Mouse (Mus musculus) brain, adult 2 months (tissue): ENCODE measurements around the gene Tgfb3.
A peak's percentile ranks its signal among the peaks of the same experiment; 100 is the strongest.

ENCODE experiments used
- DNase-seq: peaks from one replicate; pipeline ENCODE4 v3.0.0; 2011; ENCODE audit warnings: low read depth, low spot score

Gene Tgfb3

GRCm38 (mm10) chr12:86035586-86035985 lies 43.3 kb downstream of the Tgfb3 start:
- no peak for DNase-seq

GRCm38 (mm10) chr12:86030932-86031331 lies 47.9 kb downstream of the Tgfb3 start:
- DNase-seq, result no peak

GRCm38 (mm10) chr12:86027747-86028146 lies 51.1 kb downstream of the Tgfb3 start:
- DNase-seq, result no peak

GRCm38 (mm10) chr12:86027000-86027399 lies 51.8 kb downstream of the Tgfb3 start:
- DNase-seq, result peak; percentile 40

GRCm38 (mm10) chr12:86025480-86025879 lies 53.4 kb downstream of the Tgfb3 start:
- peak; percentile 88 for DNase-seq

GRCm38 (mm10) chr12:86024426-86024825 lies 54.4 kb downstream of the Tgfb3 start:
- DNase-seq, result peak; percentile 59

- no peak for DNase-seq
These were observed 55.6 kb downstream of the Tgfb3 start for GRCm38 (mm10) chr12:86023081-86023871.

GRCm38 (mm10) chr12:86022282-86022984 lies 56.4 kb downstream of the Tgfb3 start:
- no peak for DNase-seq

GRCm38 (mm10) chr12:86021583-86021982 lies 57.3 kb downstream of the Tgfb3 start:
- peak; percentile 61 for DNase-seq

GRCm38 (mm10) chr12:86017360-86017759 lies 61.5 kb downstream of the Tgfb3 start:
- peak; percentile 72 for DNase-seq

GRCm38 (mm10) chr12:86015114-86015513 lies 63.7 kb downstream of the Tgfb3 start:
- DNase-seq, result no peak

- no peak for DNase-seq
These were observed 64.2 kb downstream of the Tgfb3 start for GRCm38 (mm10) chr12:86014621-86015020.

- DNase-seq, result no peak
These were observed 64.7 kb downstream of the Tgfb3 start for GRCm38 (mm10) chr12:86014174-86014573.

- DNase-seq, result no peak
These were observed 66.6 kb downstream of the Tgfb3 start for GRCm38 (mm10) chr12:86012195-86012594.

GRCm38 (mm10) chr12:86010656-86011055 lies 68.2 kb downstream of the Tgfb3 start:
- no peak for DNase-seq

- peak; percentile 67 for DNase-seq
These were observed 71.5 kb downstream of the Tgfb3 start for GRCm38 (mm10) chr12:86007377-86007776.
